ENCODE assay signal across 21 mouse cellular contexts in the genomic region with DNA sequence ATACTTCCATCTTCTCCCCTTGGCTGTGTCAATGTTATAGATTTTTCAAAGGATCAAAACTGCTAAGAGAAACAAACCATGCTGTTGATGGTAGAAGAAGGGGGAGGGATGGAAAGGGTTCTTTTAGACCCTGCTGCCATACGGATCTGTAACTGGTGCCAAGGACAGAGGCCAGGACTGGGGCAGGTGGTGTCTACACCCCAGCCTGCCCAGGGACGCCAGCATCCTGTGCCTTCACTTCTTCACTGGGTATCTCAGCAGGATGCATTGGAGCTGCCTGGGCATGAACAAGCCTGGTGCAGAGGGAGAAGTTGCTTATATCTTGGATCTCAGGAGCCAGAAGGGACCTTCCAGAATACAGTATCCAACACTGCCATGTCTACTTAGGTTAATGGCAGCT. TPM values are rescaled to one million over a fixed set of nuclear protein-coding genes. Genes with fewer than 3 reads are reported as not detected.
"Had no signal": no experiment of that assay in that cellular context is flagged by ENCODE, and none has a peak within 500 bp of the region (broad histone marks: within the 10 kb centered on the region; RNA-seq: fewer than 3 reads in every experiment).

No protein-coding gene starts in this region.

- H3K4me3 ChIP-seq: lung, embryonic 15.5 days; megakaryocyte, embryonic 14.5 days; midbrain, embryonic 13.5 days; midbrain, embryonic 15.5 days; myocyte; neural tube, embryonic 13.5 days; neural tube, embryonic 15.5 days; stomach, embryonic 15.5 days had no signal

- H3K4me1 ChIP-seq: lung, embryonic 15.5 days; midbrain, embryonic 13.5 days; midbrain, embryonic 15.5 days; neural tube, embryonic 13.5 days; neural tube, embryonic 15.5 days; stomach, embryonic 15.5 days had no signal

- ATAC-seq: liver, postnatal 0 days; lung, postnatal 0 days; midbrain, embryonic 13.5 days; midbrain, embryonic 15.5 days had no signal

- H3K9ac ChIP-seq: liver, postnatal 0 days; lung, embryonic 15.5 days; midbrain, embryonic 13.5 days; midbrain, embryonic 15.5 days; neural tube, embryonic 13.5 days; neural tube, embryonic 15.5 days; stomach, embryonic 15.5 days had no signal

- H3K36me3 ChIP-seq: lung, embryonic 15.5 days; midbrain, embryonic 13.5 days; midbrain, embryonic 15.5 days; neural tube, embryonic 13.5 days; neural tube, embryonic 15.5 days; stomach, embryonic 15.5 days had no signal

- H3K27ac ChIP-seq: lung, embryonic 15.5 days; macrophage; midbrain, embryonic 13.5 days; midbrain, embryonic 15.5 days; neural tube, embryonic 13.5 days; neural tube, embryonic 15.5 days; stomach, embryonic 15.5 days; stomach, postnatal 0 days had no signal

- H3K9me3 ChIP-seq: lung, embryonic 15.5 days; megakaryocyte, embryonic 14.5 days; midbrain, embryonic 13.5 days; midbrain, embryonic 15.5 days; neural tube, embryonic 13.5 days; neural tube, embryonic 15.5 days; stomach, embryonic 15.5 days had no signal

- DNase-seq: liver, postnatal 0 days; lung, adult 2 months; lung, postnatal 14 days; lung, postnatal 36 days; right cerebral cortex, postnatal 14 days; thymus, adult 2 months; thymus, postnatal 25 days; thymus, postnatal 4 days had no signal

- H3K4me2 ChIP-seq: lung, embryonic 15.5 days; midbrain, embryonic 11.5 days; midbrain, embryonic 13.5 days; midbrain, embryonic 15.5 days; neural tube, embryonic 13.5 days; neural tube, embryonic 15.5 days; stomach, embryonic 15.5 days had no signal

- H3K27me3 ChIP-seq: lung, embryonic 15.5 days; midbrain, embryonic 13.5 days; midbrain, embryonic 15.5 days; neural tube, embryonic 13.5 days; neural tube, embryonic 15.5 days; stomach, embryonic 15.5 days had no signal

RNA-seq across cellular contexts. Expression of gene Gm10647, which starts 52.3 kb away (rescaled TPM):
- total RNA-seq: megakaryocyte progenitor cell, adult 5-6 weeks had no signal
- polyA plus RNA-seq: macrophage, myocyte had no signal
